Mouse (Mus musculus) gastrocnemius, postnatal 14 days (tissue): ENCODE data around the gene Rbfox3. TPM values are rescaled to one million over a fixed set of nuclear protein-coding genes. Genes with fewer than 3 reads are reported as not detected.

Experiments
- DNase-seq: peaks from one replicate; pipeline ENCODE4 v3.0.0; 2021; ENCODE audit warnings: mixed read lengths
- intact Hi-C: fragments of 180-260 bp; cut with DNase I; formaldehyde crosslinking; loops from one replicate; pipeline ENCODE4 v1.15.1; 2025; ENCODE audit warnings: low total_unique reads
- total RNA-seq, 2 experiments: library from RNA; stranded (reverse); gene quantifications; 2 replicates each; pipeline ENCODE4 v1.2.3; 2021

The Rbfox3 gene
- total RNA-seq, 2 experiments from 2014 or later = 0.20 to 0.27 TPM

- DNase-seq = no peak
- intact Hi-C loops = no loop called here
Observed at GRCm38 (mm10) chr11:118479776-118480175, 431.6 kb downstream of the Rbfox3 start.

DNA sequence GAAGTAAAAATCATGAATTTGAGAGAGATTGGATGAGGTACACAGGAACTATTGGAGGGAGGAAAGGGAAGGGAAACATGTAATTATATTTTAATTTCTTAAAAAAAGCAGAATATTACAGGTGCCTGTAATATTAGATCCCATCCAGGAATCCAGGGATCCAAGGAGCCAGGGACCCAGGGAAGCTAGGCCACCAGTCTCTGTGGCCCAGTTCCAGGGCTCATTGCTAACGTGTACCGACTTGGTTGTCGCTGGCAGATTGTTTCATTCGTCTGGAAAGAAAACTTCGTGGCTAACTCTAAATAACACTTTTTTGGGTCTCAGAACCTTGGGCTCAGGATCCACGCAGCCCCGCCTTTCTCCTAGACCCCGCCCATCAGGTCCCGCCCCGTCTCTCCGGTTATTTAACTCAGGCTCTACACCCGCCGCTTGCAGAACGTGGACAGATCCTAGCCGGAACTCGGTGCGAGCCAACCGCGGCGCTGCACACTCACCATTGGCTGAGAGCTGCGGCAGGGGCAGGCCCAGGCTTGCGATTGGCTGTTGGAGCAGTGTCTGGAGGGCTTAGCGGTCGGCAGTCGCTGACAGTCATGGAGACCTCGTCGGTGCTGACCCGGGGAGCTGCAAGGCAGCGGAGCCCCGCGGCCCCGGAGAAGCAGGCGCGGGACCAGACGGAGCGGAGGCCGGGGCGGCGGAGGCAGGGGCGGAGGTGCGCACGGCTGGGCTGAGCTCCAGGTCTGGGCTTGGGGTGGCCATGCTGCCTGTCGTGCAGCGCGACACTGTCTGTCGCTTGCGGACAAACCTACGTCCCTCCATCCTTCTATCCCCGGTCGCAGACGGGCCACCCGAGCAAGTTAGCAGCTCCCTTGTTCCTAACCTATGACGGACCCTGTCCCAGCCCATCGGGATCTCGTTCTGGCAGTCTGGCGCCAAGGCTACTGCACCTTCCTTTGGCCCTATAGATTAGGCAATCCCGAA, 434.7 kb downstream of the Rbfox3 start, which contains the start of gene Engase:
Engase (plus strand) TSS at position 434 of the 978 bp plus-strand sequence.
- peak; percentile 98 for DNase-seq
- intact Hi-C loops = no loop called here

DNA sequence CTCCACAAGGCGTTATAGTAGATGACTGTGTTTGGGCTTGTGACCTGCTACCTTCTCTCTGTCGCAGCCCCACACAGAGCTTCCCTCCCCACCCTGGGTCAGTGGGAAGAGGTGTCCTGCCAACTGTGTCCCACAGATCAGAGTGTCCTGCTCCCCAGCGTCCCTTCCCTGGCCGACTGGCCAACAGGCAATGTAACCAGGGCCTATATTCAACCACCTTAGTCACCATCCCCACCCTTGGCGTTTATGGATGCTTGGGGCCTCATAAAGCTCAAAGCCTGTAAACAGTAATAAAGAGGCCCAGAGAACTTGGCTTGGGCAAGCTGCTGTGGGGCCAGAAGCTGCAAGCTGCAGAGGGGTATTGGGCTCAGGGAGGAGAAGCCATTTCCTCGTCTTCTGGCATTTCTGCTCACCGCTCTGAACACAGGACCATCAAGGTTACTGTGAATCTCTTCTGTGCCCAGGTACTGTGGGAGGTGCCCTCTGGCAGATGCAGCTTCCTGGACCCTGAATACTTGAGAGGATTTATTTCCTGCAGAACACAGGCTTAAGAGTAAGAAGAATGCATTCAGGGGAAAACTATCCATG, 435.8 kb downstream of the Rbfox3 start:
- DNase-seq = no peak
- intact Hi-C loops = no loop called here

DNA sequence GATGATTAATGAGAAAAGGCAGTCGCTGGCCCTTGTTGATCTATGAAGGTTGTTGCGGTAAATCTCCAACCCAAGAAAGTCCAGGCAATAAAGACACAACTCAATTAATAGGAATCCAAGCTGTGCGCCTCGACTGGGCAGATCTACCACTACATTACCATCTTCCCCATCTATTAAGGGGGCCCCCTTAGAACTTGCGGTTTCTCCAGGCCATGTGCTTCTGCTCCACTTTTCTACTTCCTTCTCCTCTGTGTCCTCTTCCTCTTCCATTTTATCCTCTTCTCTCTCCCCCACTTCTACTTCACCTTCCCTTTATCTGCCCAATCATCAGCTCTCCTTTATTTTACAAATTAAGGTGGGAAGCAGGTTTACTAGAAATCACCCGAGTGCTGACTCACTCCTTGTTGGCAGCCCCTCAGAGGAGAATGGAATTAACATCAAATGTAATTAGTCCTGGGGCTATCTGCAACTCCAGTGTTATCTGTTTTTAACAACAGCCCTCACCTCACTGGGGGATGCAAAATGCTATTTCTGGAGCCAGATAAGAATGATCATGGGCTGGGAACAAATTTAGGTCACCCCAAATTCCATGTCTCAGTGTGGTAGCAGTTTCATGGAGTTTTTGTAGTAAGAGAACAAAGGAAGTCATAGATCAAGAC, 437.4 kb downstream of the Rbfox3 start:
- DNase-seq = no peak
- intact Hi-C loops = no loop called here

DNA sequence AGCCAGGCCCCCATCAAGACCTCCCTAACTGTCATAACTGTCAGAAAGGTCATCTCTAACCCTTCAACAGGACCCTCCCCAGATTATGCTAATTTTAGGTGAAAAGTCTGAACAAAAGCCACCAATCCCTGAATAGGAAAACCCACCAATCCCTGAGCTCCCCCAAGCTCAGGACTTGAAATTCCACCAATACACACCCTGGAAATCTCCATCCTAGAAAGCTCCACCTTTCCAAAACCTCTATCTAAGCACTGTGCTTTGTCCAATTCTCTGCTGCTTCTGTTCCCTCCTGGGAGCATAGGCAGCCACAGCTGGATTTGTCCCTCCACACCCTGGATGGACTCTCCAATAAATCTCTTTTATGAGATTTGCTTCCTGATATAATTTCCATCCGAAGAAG, 438.2 kb downstream of the Rbfox3 start:
- intact Hi-C loops = no loop called here
- no peak for DNase-seq

DNA sequence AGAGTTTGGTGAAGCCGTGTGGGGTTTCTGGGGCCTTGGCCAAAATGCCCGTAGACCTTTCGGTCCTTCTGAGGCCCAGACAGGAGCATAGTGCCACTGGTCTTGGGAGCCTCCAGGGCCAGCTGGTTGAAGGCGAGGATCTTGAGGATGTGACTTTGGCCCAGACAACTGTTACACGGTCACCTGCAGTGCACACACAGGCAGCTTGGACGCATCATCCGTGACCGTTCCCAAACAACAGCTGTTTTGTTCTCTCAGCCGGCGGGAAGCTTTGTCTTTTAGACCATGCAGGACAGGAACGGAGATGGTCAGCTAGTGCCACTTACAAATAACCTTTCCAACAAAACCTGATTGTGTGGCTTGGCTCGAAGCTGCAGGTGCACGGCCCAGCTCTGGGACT, 439.7 kb downstream of the Rbfox3 start:
- no peak for DNase-seq
- intact Hi-C loops = no loop called here

DNA sequence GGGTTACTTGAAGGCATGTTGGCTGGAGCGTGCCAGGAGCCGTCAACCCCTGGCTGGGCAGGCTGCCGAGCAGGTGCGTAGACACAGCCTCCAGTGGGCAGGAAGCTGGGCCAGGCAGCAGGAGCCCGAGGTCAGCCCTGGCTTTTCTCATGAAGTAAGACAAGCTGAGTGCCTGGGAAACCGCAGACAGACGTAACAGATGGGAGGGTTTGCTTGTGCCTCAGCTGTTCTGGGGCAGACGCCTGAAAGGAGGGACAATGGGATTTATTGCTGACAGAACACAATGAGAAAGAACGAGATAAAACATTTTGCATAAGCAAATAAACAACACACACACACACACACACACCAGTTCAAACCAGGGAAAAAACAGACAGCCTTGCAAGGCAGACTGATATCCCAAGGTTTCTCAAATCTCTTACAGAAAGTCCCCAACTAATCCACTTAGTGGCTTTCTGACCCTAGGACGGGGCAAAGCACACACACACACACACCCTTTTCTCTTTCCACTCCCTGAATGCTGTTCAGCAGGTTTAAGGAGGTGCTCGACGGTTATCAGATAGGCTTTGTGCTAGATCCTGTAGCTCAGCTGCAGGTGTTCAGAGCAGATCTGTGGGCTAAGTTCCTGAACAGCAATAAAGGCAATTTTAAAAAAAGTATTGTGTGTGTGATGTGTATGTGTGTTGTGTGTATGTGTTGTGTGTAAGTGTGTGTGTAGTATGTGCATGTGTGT, 441.0 kb downstream of the Rbfox3 start:
- intact Hi-C loops = no loop called here
- DNase-seq = no peak

GRCm38 (mm10) chr11:118469509-118470160, 441.8 kb downstream of the Rbfox3 start:
- intact Hi-C loops = no loop called here

GRCm38 (mm10) chr11:118467441-118468035, 443.9 kb downstream of the Rbfox3 start:
- no peak for DNase-seq
- intact Hi-C loops = no loop called here

More at GRCm38 (mm10) chr11:118469509-118470160, 441.8 kb downstream of the Rbfox3 start:
- no peak for DNase-seq

- DNase-seq = no peak
- intact Hi-C loops = no loop called here
Observed at GRCm38 (mm10) chr11:118460280-118460679, 451.1 kb downstream of the Rbfox3 start.

GRCm38 (mm10) chr11:118459536-118459935, 451.9 kb downstream of the Rbfox3 start:
- intact Hi-C loops = no loop called here
- DNase-seq = no peak

DNA sequence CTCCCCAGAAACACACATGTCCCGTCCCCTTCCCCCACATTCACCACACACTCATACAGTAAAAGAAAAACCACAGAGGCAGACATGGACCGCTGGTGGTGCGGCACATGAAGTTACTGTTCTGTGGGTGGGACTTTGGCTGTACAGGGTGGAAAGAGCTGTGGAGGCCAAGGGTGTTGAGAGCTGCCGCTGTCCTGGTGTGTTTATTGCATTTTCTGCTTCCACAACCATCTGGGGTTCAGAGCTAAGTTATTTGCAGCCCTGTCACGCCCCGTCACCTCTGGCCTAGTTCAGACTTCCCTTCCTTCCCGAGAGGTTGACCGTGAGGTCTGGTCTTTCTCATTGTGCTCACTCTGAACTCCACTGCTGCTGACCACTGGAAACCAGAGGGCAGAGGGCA, 452.3 kb downstream of the Rbfox3 start:
- intact Hi-C loops = no loop called here
- peak; percentile 69 for DNase-seq

- intact Hi-C loops = no loop called here
- peak; percentile 44 for DNase-seq
Observed at GRCm38 (mm10) chr11:118456937-118457336, 454.5 kb downstream of the Rbfox3 start.

GRCm38 (mm10) chr11:118455788-118456187, 455.6 kb downstream of the Rbfox3 start:
- intact Hi-C loops = no loop called here
- no peak for DNase-seq

DNA sequence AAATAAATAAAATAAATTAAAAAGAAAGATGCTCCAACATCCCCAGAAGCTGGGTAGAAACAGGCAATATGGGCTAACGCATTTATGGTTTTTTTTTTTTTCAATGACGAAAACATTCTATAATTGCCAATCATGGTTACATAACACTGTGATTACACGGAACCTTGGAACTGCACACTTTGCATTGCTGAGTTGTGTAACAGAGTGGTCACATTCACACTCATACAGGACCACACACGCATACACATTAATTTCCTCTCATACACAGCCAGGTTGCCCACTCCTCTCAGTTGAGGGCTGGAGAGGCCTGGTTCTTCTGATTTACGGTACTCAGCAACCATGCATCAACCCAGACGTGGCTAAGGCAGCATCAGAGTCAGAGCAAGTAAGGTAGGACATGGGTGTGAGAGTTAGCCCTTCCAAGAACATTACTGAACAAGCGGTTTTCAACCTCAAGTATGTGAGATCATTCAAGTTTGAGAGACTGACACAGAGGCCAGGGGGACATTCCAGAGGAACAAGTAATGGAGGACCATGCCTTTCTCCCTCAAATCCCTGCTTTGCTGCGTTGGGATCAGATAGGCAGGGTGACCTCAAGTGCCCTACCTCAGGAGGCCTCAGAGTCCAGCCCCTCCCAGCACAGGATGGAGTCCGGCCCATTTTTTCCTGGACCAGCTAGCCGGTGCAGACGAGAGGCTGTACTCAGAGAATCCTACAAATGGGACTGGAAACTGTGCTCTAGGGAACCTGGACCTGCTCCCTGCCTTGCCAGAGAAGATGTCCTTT, 457.3 kb downstream of the Rbfox3 start:
- intact Hi-C loops = no loop called here
- peak; percentile 82 for DNase-seq

GRCm38 (mm10) chr11:118452955-118453354, 458.4 kb downstream of the Rbfox3 start:
- intact Hi-C loops = no loop called here
- peak; percentile 46 for DNase-seq

DNA sequence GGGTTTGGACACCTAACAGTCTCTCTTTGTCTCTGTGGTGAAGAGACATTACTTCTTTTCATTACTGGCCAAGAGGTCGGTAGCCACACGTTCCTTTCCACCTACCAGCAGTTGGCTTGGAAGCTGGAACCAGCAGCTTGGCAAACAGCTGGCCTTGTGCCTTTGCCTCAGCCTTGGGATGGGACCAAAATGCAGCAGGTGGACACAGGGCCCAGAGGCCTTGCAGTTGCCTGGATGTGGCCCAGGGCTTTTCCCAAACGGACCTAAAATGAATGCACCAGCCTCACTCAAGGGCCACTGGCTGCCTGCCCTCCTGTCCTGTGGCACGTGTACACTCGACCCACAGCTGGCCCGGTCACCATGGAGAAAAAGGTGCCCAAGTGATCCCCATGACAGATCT, 460.2 kb downstream of the Rbfox3 start:
- intact Hi-C loops = no loop called here
- peak; percentile 37 for DNase-seq

DNA sequence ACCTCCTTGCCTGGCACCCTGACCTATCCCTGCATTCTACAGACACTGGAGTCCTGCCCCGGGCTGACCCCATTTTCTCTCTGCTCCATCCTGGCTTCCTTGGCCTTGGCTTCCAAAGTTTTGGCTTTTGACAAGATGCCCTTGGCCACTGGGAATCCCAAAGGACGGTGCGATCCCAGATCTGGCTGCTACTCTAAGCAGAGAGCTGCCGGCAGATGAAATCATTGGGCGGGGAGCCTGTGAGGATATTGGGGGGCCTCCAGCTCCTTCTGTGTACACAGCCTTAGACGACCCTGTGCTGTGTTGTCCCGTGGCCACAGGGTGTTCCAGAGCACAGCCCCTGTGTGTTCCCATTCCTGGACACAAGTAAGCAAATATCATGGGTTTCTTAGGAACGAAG, 463.0 kb downstream of the Rbfox3 start:
- intact Hi-C loops = no loop called here
- DNase-seq = peak; percentile 86
